Mouse (Mus musculus): Measurements from ENCODE around the gene Olfr1105.

- TF ChIP-seq CTCF (IDR thresholded peaks at IDR 0.05; ENCODE audit: low read depth) (no peak), EP300 (IDR thresholded peaks at IDR 0.05; ENCODE audit: low read depth) (no peak)
Observed at GRCm38 (mm10) chr2:86998098-86998497, 38.2 kb downstream of the Olfr1105 start, which contains the start of gene Olfr1102.

Data from liver, embryonic 14.5 days (tissue).